Mouse (Mus musculus) megakaryocyte, embryonic 14.5 days (primary cell): ENCODE data around the gene Wfikkn1.

Source experiments
- FLI1 ChIP-seq: IDR thresholded peaks from 2 replicates; pipeline ENCODE4 v1.6.1; 2012; ENCODE audit warnings: low read length, inconsistent platforms, mixed read lengths
- GATA1 ChIP-seq: IDR thresholded peaks from 3 replicates; pipeline ENCODE4 v1.6.1; 2012; ENCODE audit warnings: mixed read lengths, low read length, inconsistent platforms, borderline replicate concordance

DNA sequence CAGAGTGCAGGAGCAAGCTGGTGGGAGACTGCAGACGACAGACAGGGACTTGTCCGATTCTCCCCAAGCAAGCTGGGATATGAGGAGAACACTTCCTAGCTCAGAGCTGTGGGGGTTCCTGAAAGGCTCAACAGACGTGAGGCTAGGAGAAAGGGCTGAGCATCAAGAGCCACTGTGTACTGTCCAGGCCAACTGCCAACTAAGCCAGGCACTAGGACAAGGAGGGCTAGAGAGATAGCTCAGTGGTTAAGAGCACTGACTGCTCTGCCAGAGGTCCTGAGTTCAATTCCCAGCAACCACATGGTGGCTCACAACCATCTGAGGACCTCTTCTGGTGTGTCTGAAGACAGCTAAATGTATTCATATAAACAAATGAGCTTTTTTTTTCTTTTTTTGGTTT lies 38.1 kb downstream of the Wfikkn1 start:
- TF ChIP-seq GATA1 (no peak), FLI1 (no peak)
